Comparison of ENCODE assay signal across 23 mouse cellular contexts in genomic region chr7:25607196-25607595, GRCm38 (mm10). TPM values are rescaled to one million over a fixed set of nuclear protein-coding genes. Genes with fewer than 3 reads are reported as not detected.
DNase-seq lines count a peak whose midpoint lies in the region; ATAC-seq and TF ChIP-seq lines count a peak whose summit lies in the region.
"Had no signal": no experiment of that assay in that cellular context is flagged by ENCODE, and none has a peak within 500 bp of the region (broad histone marks: within the 10 kb centered on the region; RNA-seq: fewer than 3 reads in every experiment).

No protein-coding gene starts in this region.

- TF ChIP-seq RAD21 in CH12.LX (IDR thresholded peaks at IDR 0.05; ENCODE audit: low read depth, low read length), result no peak

- H3K9me3 ChIP-seq in intestine, embryonic 16.5 days (ENCODE audit: control insufficient read depth, low read length), result no peaks in the 10 kb centered on the region
- H3K9me3 ChIP-seq in intestine, embryonic 15.5 days, result no peaks in the 10 kb centered on the region
- H3K9me3 ChIP-seq in CH12.LX (replicated peaks; ENCODE audit: low read length), result no peaks in the 10 kb centered on the region
- H3K9me3 ChIP-seq: embryonic facial prominence, embryonic 15.5 days; G1E; hindbrain, embryonic 12.5 days; limb, embryonic 13.5 days; neural tube, embryonic 15.5 days had no signal

- TF ChIP-seq POLR2A in CH12.LX (IDR thresholded peaks at IDR 0.05; ENCODE audit: low read depth, low read length), result no peak

- TF ChIP-seq EP300 in CH12.LX (IDR thresholded peaks at IDR 0.05; ENCODE audit: low read length), result no peak

- H3K9ac ChIP-seq in intestine, embryonic 16.5 days (ENCODE audit: low read depth, low read length), result no peak overlapping the region
- no peak overlapping the region for H3K9ac ChIP-seq in intestine, embryonic 15.5 days
- H3K9ac ChIP-seq in CH12.LX (ENCODE audit: insufficient read depth, low read depth), result no peak overlapping the region
- H3K9ac ChIP-seq: embryonic facial prominence, embryonic 15.5 days; hindbrain, embryonic 12.5 days; limb, embryonic 13.5 days; liver, embryonic 14.5 days; neural tube, embryonic 15.5 days had no signal

- H3K79me2 ChIP-seq in CH12.LX (replicated peaks; ENCODE audit: control insufficient read depth, extremely low read depth, insufficient read depth, poor library complexity, severe bottlenecking), result no peaks in the 10 kb centered on the region

- H3K27me3 ChIP-seq in intestine, embryonic 16.5 days (replicated peaks; ENCODE audit: control insufficient read depth, insufficient read depth, low read length), result no peaks in the 10 kb centered on the region
- H3K27me3 ChIP-seq in intestine, embryonic 15.5 days (replicated peaks), result no peaks in the 10 kb centered on the region
- no peaks in the 10 kb centered on the region for H3K27me3 ChIP-seq in CH12.LX (replicated peaks)
- H3K27me3 ChIP-seq: embryonic facial prominence, embryonic 15.5 days; hindbrain, embryonic 12.5 days; limb, embryonic 13.5 days had no signal

- no peaks in the 10 kb centered on the region for H3K4me1 ChIP-seq in intestine, embryonic 16.5 days (ENCODE audit: control insufficient read depth, insufficient read depth, low read length)
- H3K4me1 ChIP-seq in intestine, embryonic 15.5 days (replicated peaks), result no peaks in the 10 kb centered on the region
- peaks cover 0 to 20% of the 10 kb centered on the region in 2 experiments; a peak in 3 of 4 replicates for H3K4me1 ChIP-seq in CH12.LX (ENCODE audit: control insufficient read depth in 1 of 2, insufficient read depth in 2 of 2)
- H3K4me1 ChIP-seq: embryonic facial prominence, embryonic 15.5 days; hindbrain, embryonic 12.5 days; limb, embryonic 13.5 days; neural tube, embryonic 15.5 days had no signal

- WGBS in intestine, embryonic 16.5 days, result 74% methylated on average over 2 of the region's 2 CpGs
- WGBS in intestine, embryonic 15.5 days, result 73% methylated on average over 2 of the region's 2 CpGs

- TF ChIP-seq CTCF in CH12.LX (conservative IDR thresholded peaks at IDR 0.05 in 1 of 2, IDR thresholded peaks at IDR 0.05 in 1 of 2; ENCODE audit: low read depth in 2 of 2, low read length in 2 of 2), result no peak

- 0 out of 2 replicates have a peak, but pooled peaks have one; percentile 55 for ATAC-seq in intestine, embryonic 16.5 days
- ATAC-seq in intestine, embryonic 15.5 days, result no peak
- ATAC-seq: CD4-positive, CD25-positive, alpha-beta regulatory T cell, adult 4 months; forebrain, embryonic 16.5 days had no signal

- H3K36me3 ChIP-seq in intestine, embryonic 16.5 days (ENCODE audit: control insufficient read depth, insufficient read depth, low read length), result no peaks in the 10 kb centered on the region
- no peaks in the 10 kb centered on the region for H3K36me3 ChIP-seq in intestine, embryonic 15.5 days
- H3K36me3 ChIP-seq in CH12.LX (replicated peaks in 1 of 2; ENCODE audit: control insufficient read depth in 1 of 2, insufficient read depth in 1 of 2, low read length in 1 of 2), result no peaks in the 10 kb centered on the region
- H3K36me3 ChIP-seq: embryonic facial prominence, embryonic 15.5 days; G1E; hindbrain, embryonic 12.5 days; limb, embryonic 13.5 days; neural tube, embryonic 15.5 days had no signal

- dilution Hi-C loops in CH12.LX (cut with MboI; ENCODE audit: extremely low pct_ligation_motif_present, extremely low pct_unique_long_range_greater_than_20kb, low sequenced_read_pairs), result no loop called here

- H3K27ac ChIP-seq in intestine, embryonic 16.5 days (ENCODE audit: low read length), result no peak overlapping the region
- no peak overlapping the region for H3K27ac ChIP-seq in intestine, embryonic 15.5 days
- H3K27ac ChIP-seq in CH12.LX (ENCODE audit: insufficient read depth, low read depth), result no peak overlapping the region
- H3K27ac ChIP-seq: embryonic facial prominence, embryonic 15.5 days; hindbrain, embryonic 12.5 days; limb, embryonic 13.5 days; liver, embryonic 14.5 days; neural tube, embryonic 15.5 days had no signal

- DNase-seq in CH12.LX (ENCODE audit: extremely low read depth), result no peak
- DNase-seq in kidney, adult 8-10 months, result peak; percentile 79 to 90
- DNase-seq in kidney, postnatal 36 days, result peak; percentile 71 to 88
- no peak for DNase-seq in MN1 (ENCODE audit: low spot score)
- DNase-seq in frontal cortex, postnatal 25 days (ENCODE audit: low spot score in 2 of 2), result no peak
- DNase-seq: adrenal gland, postnatal 25 days; cerebellum, adult 2 months; cerebellum, postnatal 36 days; heart, postnatal 10 days; midbrain, embryonic 14.5 days; right cerebral cortex, postnatal 14 days had no signal

- H3K4me3 ChIP-seq in intestine, embryonic 16.5 days (ENCODE audit: low read length), result no peak overlapping the region
- H3K4me3 ChIP-seq in intestine, embryonic 15.5 days (replicated peaks), result no peak overlapping the region
- H3K4me3 ChIP-seq in CH12.LX (replicated peaks in 1 of 3; ENCODE audit: low read depth in 2 of 3, low read length in 2 of 3, poor library complexity in 1 of 3), result no peak overlapping the region
- H3K4me3 ChIP-seq: embryonic facial prominence, embryonic 15.5 days; hindbrain, embryonic 12.5 days; limb, embryonic 13.5 days; neural tube, embryonic 15.5 days had no signal

- H3K4me2 ChIP-seq in intestine, embryonic 16.5 days (ENCODE audit: low read depth, low read length), result no peak overlapping the region
- no peak overlapping the region for H3K4me2 ChIP-seq in intestine, embryonic 15.5 days (replicated peaks)
- peak overlapping the region; percentile 67 for H3K4me2 ChIP-seq in CH12.LX (ENCODE audit: insufficient read depth, low read depth, poor library complexity, severe bottlenecking)
- H3K4me2 ChIP-seq: embryonic facial prominence, embryonic 15.5 days; heart, embryonic 11.5 days; hindbrain, embryonic 12.5 days; limb, embryonic 13.5 days; neural tube, embryonic 15.5 days had no signal

- in situ Hi-C loops in CH12.LX (cut with MboI; ENCODE audit: low pct_ligation_motif_present, low pct_unique_long_range_greater_than_20kb, low sequenced_read_pairs), result no loop called here

TF ChIP-seq in CH12.LX, 34 proteins besides CTCF, POLR2A, EP300 and RAD21:
- TF ChIP-seq UBTF (IDR thresholded peaks at IDR 0.05; ENCODE audit: low read depth, low read length), result no peak
- TF ChIP-seq MAX (IDR thresholded peaks at IDR 0.05; ENCODE audit: low read length), result no peak
- no peak for TF ChIP-seq ETS1 (conservative IDR thresholded peaks at IDR 0.05; ENCODE audit: low read depth, low read length)
- no peak for TF ChIP-seq POLR2AphosphoS2 (IDR thresholded peaks at IDR 0.05; ENCODE audit: low read depth, low read length)

RNA-seq across cellular contexts. Expression of gene Erich4, which starts 8.5 kb away (rescaled TPM):
- polyA plus RNA-seq in intestine, embryonic 16.5 days (2015; fragmentation: Nextera tagmentation; extraction: Ambion mirVana), result 31.8 and 43.6 TPM in 2 replicates
- polyA plus RNA-seq in intestine, embryonic 15.5 days (2015; fragmentation: Nextera tagmentation; extraction: Ambion mirVana), result 13.3 and 19.0 TPM in 2 replicates
- total RNA-seq in CH12.LX (2012; rRNA removed) (not detected in 2 replicates), CH12.LX (2014; rRNA removed) (not detected in 2 replicates)
- not detected in 2 replicates for polyA plus RNA-seq in CH12.LX (2012; ENCODE audit: insufficient read length, low read depth)
- total RNA-seq: adrenal gland, postnatal 25 days; G1E; gastrocnemius, postnatal 4 days; heart, postnatal 10 days had no signal
- polyA plus RNA-seq: CD4-positive, CD25-positive, alpha-beta regulatory T cell, adult 4 months; embryonic facial prominence, embryonic 15.5 days; G1E; heart, embryonic 11.5 days; hindbrain, embryonic 12.5 days; limb, embryonic 13.5 days; midbrain, embryonic 14.5 days; neural tube, embryonic 15.5 days had no signal

RNA-seq across cellular contexts. Expression of gene Dmac2, which starts 12.0 kb away (rescaled TPM):
- 41.8 and 43.4 TPM in 2 replicates for polyA plus RNA-seq in intestine, embryonic 16.5 days (2015; fragmentation: Nextera tagmentation; extraction: Ambion mirVana)
- polyA plus RNA-seq in intestine, embryonic 15.5 days (2015; fragmentation: Nextera tagmentation; extraction: Ambion mirVana), result 38.4 and 43.4 TPM in 2 replicates
- 18.7 and 21.4 TPM in 2 replicates for total RNA-seq in CH12.LX (2012; rRNA removed)
- 19.8 and 20.6 TPM in 2 replicates for total RNA-seq in CH12.LX (2014; rRNA removed)
- polyA plus RNA-seq in CH12.LX (2012; ENCODE audit: insufficient read length, low read depth), result 35.0 and 35.1 TPM in 2 replicates

RNA-seq across cellular contexts. Expression of gene B3gnt8, which starts 19.3 kb away (rescaled TPM):
- polyA plus RNA-seq in intestine, embryonic 16.5 days (2015; fragmentation: Nextera tagmentation; extraction: Ambion mirVana), result 6.8 and 7.5 TPM in 2 replicates
- 7.1 and 8.6 TPM in 2 replicates for polyA plus RNA-seq in intestine, embryonic 15.5 days (2015; fragmentation: Nextera tagmentation; extraction: Ambion mirVana)
- total RNA-seq in CH12.LX (2012; rRNA removed) (0.21 TPM in 2 replicates), CH12.LX (2014; rRNA removed) (not detected in 2 replicates)
- 0.24 and 0.29 TPM in 2 replicates for polyA plus RNA-seq in CH12.LX (2012; ENCODE audit: insufficient read length, low read depth)

RNA-seq across cellular contexts. Expression of gene Bckdha, which starts 51.6 kb away (rescaled TPM):
- 49.3 and 50.9 TPM in 2 replicates for polyA plus RNA-seq in intestine, embryonic 16.5 days (2015; fragmentation: Nextera tagmentation; extraction: Ambion mirVana)
- 44.7 and 49.2 TPM in 2 replicates for polyA plus RNA-seq in intestine, embryonic 15.5 days (2015; fragmentation: Nextera tagmentation; extraction: Ambion mirVana)
- 14.9 and 19.9 TPM in 2 replicates for total RNA-seq in CH12.LX (2012; rRNA removed)
- total RNA-seq in CH12.LX (2014; rRNA removed), result 20.8 and 21.4 TPM in 2 replicates
- 13.4 and 17.2 TPM in 2 replicates for polyA plus RNA-seq in CH12.LX (2012; ENCODE audit: insufficient read length, low read depth)

RNA-seq across cellular contexts. Expression of gene Exosc5, which starts 51.8 kb away (rescaled TPM):
- polyA plus RNA-seq in intestine, embryonic 16.5 days (2015; fragmentation: Nextera tagmentation; extraction: Ambion mirVana), result 82.6 and 87.2 TPM in 2 replicates
- polyA plus RNA-seq in intestine, embryonic 15.5 days (2015; fragmentation: Nextera tagmentation; extraction: Ambion mirVana), result 80.5 and 87.7 TPM in 2 replicates
- total RNA-seq in CH12.LX (2012; rRNA removed), result 105 and 116 TPM in 2 replicates
- 114 and 123 TPM in 2 replicates for total RNA-seq in CH12.LX (2014; rRNA removed)
- 102 and 125 TPM in 2 replicates for polyA plus RNA-seq in CH12.LX (2012; ENCODE audit: insufficient read length, low read depth)

Comparison
In these comparisons a context has a peak if more than half of its experiments do, and no peak if none do; other contexts are left out.
1. DNase-seq: peak in kidney, adult 8-10 months (2 of 2) and kidney, postnatal 36 days (2 of 2); none in CH12.LX (single experiment), MN1 (single experiment) and frontal cortex, postnatal 25 days (0 of 2).
2. RNA of gene Erich4, which starts 8.5 kb away (polyA plus RNA-seq): 31.8 to 43.6 TPM in intestine, embryonic 16.5 days and 13.3 to 19.0 TPM in intestine, embryonic 15.5 days; not detected in CH12.LX; every median in the first group is over 10 times any median in the second.